Mouse (Mus musculus): ENCODE measurements around the gene Jarid2.

- TF ChIP-seq POLR2A (IDR thresholded peaks at IDR 0.05; ENCODE audit: borderline replicate concordance, insufficient read depth, low read length): no peak
- TF ChIP-seq CTCF (IDR thresholded peaks at IDR 0.05; ENCODE audit: borderline replicate concordance, insufficient read depth, low read depth, low read length): no peak
Measured at GRCm38 (mm10) chr13:44784551-44784950, 55.3 kb downstream of the Jarid2 start.

Data from cerebellum, adult 2 months (tissue).